Mouse (Mus musculus) embryonic facial prominence, embryonic 15.5 days (tissue): ENCODE measurements around the gene Tcl1. TPM values are rescaled to one million over a fixed set of nuclear protein-coding genes. Genes with fewer than 3 reads are reported as not detected.
"Not testable (repeated sequence)": the region's sequence is repeated elsewhere in the genome, so short reads cannot be mapped to it uniquely, and the experiment has no call there.

Experiments used
- ATAC-seq: fragments of 200-750 bp; cut with Nextera tagmentation; 2 replicates; pipeline ENCODE4 v1.8.0; 2017; ENCODE audit warnings: low read depth, moderate TSS enrichment; ENCODE audit not compliant: insufficient number of reproducible peaks, low FRiP score, low TSS enrichment
- H3K27ac ChIP-seq: fragments of 300-500 bp; sonication (generic); replicated peaks from 2 replicates; pipeline ENCODE4 v1.5.1; 2015; ENCODE audit warnings: mild to moderate bottlenecking, inconsistent platforms
- H3K27me3 ChIP-seq: fragments of 300-500 bp; sonication (generic); 2 replicates; pipeline ENCODE4 v1.6.1; 2015; ENCODE audit warnings: inconsistent platforms
- H3K36me3 ChIP-seq: fragments of 300-500 bp; sonication (generic); 2 replicates; pipeline ENCODE4 v1.6.1; 2015; ENCODE audit warnings: mild to moderate bottlenecking, inconsistent platforms
- H3K4me1 ChIP-seq: fragments of 300-500 bp; sonication (generic); 2 replicates; pipeline ENCODE4 v1.6.1; 2015; ENCODE audit warnings: inconsistent platforms
- H3K4me2 ChIP-seq: fragments of 300-500 bp; sonication (generic); replicated peaks from 2 replicates; pipeline ENCODE4 v1.6.1; 2015; ENCODE audit warnings: mild to moderate bottlenecking, inconsistent platforms
- H3K4me3 ChIP-seq: fragments of 300-500 bp; sonication (generic); replicated peaks from 2 replicates; pipeline ENCODE4 v1.5.1; 2015; ENCODE audit warnings: mild to moderate bottlenecking, inconsistent platforms
- H3K9ac ChIP-seq: fragments of 300-500 bp; sonication (generic); 2 replicates; pipeline ENCODE4 v1.6.1; 2015; ENCODE audit warnings: inconsistent platforms
- H3K9me3 ChIP-seq: fragments of 300-500 bp; sonication (generic); replicated peaks from 2 replicates; pipeline ENCODE4 v1.6.1; 2016; ENCODE audit warnings: inconsistent platforms
- whole genome bisulfite sequencing: fragments of 180-500 bp; shearing (Covaris S2); methylation state at CpG from one replicate; pipeline ENCODE4 v1.1.7; 2015; 5-methylcytosine and 5-hydroxymethylcytosine counted together
- polyA plus RNA-seq: library from polyadenylated mRNA; unstranded; fragments of >200 nt; fragmentation: Nextera tagmentation; extraction: Ambion mirVana; gene quantifications from 2 replicates; pipeline ENCODE4 v1.2.1, GENCODE M21; 2015

Gene Tcl1
- polyA plus RNA-seq, 1 experiment from 2014 or later = not detected

DNA sequence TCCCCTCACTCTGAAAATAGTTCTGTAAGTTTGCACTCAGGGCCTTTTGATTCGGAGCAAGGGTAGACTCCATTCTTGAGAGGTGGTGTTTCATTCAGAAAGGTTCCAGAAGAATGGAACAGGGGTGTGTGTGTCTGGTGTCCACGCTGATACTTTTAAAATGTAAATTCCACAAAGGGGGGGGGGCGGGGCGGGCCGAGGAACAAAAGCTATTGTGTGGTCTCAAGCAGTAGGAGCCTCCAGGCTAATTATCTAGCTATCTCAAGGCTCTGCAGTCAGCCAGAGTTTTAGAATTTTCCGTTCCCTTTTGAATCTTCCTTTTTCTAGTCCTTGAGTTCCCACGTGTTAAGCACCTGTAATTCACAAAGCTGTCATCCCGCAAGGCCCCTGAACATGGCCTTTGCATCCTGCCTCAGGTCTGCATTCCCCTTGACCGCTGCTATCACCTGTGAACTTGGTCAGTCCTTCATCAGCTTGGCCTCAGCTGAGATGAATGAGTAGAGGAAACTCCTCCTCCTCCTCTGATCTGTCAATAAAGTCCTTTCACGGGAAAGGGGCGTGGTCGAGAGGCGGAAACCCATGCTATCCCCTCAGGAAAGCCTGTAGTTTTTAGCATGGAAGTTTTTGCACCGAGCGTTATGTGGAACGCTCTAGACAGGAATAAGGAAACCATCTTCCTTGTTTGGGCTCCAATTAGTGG, 2.2 kb upstream of the Tcl1 start:
- no peaks in the 10 kb centered on the region for H3K9me3 ChIP-seq
- no peak overlapping the region for H3K4me2 ChIP-seq
- no peak overlapping the region for H3K27ac ChIP-seq
- no peaks in the 10 kb centered on the region for H3K4me1 ChIP-seq
- WGBS = 45% methylated on average over 16 of the region's 16 CpGs
- no peaks in the 10 kb centered on the region for H3K27me3 ChIP-seq
- no peak overlapping the region for H3K9ac ChIP-seq
- ATAC-seq = no peak
- H3K4me3 ChIP-seq = no peak overlapping the region
- no peaks in the 10 kb centered on the region for H3K36me3 ChIP-seq

DNA sequence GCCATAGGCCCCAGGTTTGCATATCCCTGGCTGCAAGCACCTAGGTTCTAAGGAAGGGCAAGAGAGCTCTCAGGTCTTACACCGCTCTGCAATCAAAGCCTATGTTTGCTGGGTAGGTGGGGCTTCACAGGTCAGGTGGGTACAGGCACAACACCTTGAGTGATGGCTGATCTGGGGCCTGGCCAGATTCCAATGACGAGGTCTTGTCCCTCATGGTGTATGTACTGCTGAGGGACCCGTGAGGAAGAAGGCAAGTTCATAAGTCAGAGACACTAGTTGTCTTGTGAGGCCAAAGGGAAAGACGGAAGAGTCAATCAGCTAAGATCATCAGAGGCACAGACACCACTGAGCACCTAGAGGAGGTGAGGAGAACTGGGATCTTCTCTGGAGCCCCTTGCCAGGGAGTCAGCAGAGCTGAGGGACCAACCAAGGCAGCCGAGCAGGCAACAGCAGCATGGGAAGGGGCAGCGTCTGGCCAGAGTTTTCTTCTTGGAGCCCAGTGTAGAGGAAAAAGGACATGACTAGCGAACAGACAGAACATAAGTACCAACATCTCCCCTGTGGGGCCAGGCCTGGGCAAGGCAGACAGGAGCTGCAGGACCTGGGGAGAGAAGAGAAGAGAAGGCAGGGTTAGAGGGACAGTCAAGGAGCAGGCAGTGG, 5.4 kb downstream of the Tcl1 start:
- no peak overlapping the region for H3K9ac ChIP-seq
- H3K4me1 ChIP-seq = no peaks in the 10 kb centered on the region
- H3K9me3 ChIP-seq = no peaks in the 10 kb centered on the region
- WGBS = 88% methylated on average over 7 of the region's 7 CpGs
- no peak overlapping the region for H3K4me2 ChIP-seq
- no peak overlapping the region for H3K27ac ChIP-seq
- no peak for ATAC-seq
- H3K4me3 ChIP-seq = no peak overlapping the region
- H3K27me3 ChIP-seq = no peaks in the 10 kb centered on the region
- no peaks in the 10 kb centered on the region for H3K36me3 ChIP-seq

GRCm38 (mm10) chr12:105209231-105209630, 13.4 kb downstream of the Tcl1 start:
- H3K36me3 ChIP-seq = no peaks in the 10 kb centered on the region
- H3K4me1 ChIP-seq = no peaks in the 10 kb centered on the region
- no peak overlapping the region for H3K4me2 ChIP-seq
- H3K4me3 ChIP-seq = no peak overlapping the region
- no peak overlapping the region for H3K9ac ChIP-seq
- H3K27ac ChIP-seq = no peak overlapping the region
- H3K27me3 ChIP-seq = no peaks in the 10 kb centered on the region
- no peaks in the 10 kb centered on the region for H3K9me3 ChIP-seq
- ATAC-seq = no peak
- 89% methylated on average over 7 of the region's 7 CpGs for WGBS

GRCm38 (mm10) chr12:105208441-105208840, 14.2 kb downstream of the Tcl1 start:
- 93% methylated on average over 1 of the region's 1 CpGs for WGBS
- no peak overlapping the region for H3K27ac ChIP-seq
- no peaks in the 10 kb centered on the region for H3K4me1 ChIP-seq
- no peaks in the 10 kb centered on the region for H3K36me3 ChIP-seq
- no peak overlapping the region for H3K9ac ChIP-seq
- no peaks in the 10 kb centered on the region for H3K27me3 ChIP-seq
- no peak for ATAC-seq
- no peak overlapping the region for H3K4me2 ChIP-seq
- no peak overlapping the region for H3K4me3 ChIP-seq
- no peaks in the 10 kb centered on the region for H3K9me3 ChIP-seq

DNA sequence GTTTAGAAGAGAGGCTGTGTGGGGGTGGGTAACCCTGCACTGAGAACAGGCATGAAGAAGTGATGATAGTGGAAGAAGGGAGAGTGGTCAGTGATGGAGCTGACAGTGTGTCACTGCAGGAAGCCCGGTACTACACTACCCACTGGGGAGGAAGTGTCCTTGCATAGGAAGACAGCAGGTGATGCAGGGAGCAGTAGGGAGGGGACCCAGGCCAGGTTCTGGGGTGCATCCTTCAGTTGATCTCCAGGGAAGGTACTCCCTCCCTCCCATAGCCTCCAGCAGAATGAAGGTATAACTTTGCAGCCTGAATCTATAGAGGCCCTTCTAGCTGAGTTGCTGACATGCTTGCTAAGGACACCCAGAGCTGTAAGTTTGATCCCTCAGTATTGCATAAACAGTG, 15.5 kb downstream of the Tcl1 start:
- Histone ChIP-seq H3K27ac (no peak overlapping the region), H3K36me3 (no peaks in the 10 kb centered on the region), H3K9ac (no peak overlapping the region), H3K4me2 (no peak overlapping the region), H3K4me1 (no peaks in the 10 kb centered on the region), H3K27me3 (no peaks in the 10 kb centered on the region), H3K9me3 (no peaks in the 10 kb centered on the region), H3K4me3 (no peak overlapping the region)
- ATAC-seq = no peak
- WGBS = 64% methylated on average over 1 of the region's 1 CpGs

GRCm38 (mm10) chr12:105201657-105202056, 20.9 kb downstream of the Tcl1 start, which contains the start of gene Tcl1b4:
Gene Tcl1b4, plus strand, starts transcription at chr12:105201957.
- not testable (repeated sequence) for H3K4me2 ChIP-seq, H3K9me3 ChIP-seq, H3K27ac ChIP-seq, H3K36me3 ChIP-seq, H3K4me1 ChIP-seq, H3K4me3 ChIP-seq, H3K27me3 ChIP-seq, ATAC-seq, H3K9ac ChIP-seq
- 61% methylated on average over 1 of the region's 1 CpGs for WGBS

DNA sequence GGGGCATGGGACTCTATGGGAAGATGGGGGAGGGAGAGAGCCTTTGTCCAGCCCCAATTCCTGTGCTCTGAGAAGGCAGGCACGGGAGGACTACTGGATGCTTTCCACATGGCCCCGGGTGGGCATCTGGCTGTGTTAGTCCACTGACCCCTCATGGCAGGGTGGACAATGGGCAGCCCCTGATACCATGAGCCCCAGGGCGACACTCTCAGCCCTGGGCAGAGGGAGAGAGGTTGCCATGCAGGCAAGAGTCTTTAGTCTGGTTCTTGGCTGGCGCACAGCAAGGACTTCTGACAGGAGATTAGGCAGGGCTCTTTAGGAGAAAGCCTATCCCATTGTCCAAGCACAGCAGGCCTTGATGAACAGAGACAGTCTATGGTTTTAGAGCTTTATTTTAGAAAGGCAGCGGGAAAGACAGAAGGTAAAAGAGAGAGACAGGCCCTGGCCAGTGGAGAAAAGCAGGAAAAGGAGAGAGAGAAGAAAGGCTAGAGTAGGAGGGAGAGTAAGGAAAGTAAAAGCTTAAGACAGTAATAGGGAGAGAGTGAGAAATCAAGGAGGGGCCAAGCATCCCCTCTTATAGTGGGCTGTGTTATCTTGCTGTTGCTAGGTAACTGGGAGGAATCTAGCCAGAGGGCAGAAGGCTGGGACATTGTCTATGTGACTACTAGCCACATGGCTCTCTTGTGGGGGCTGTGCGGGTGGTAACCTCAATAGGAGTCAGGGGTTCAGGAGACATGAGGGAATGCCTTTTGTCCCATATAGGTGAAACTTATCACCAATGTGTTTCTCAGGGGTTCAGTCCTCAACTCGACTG, 22.7 kb downstream of the Tcl1 start:
- H3K27ac ChIP-seq, H3K4me3 ChIP-seq, H3K4me1 ChIP-seq, H3K9me3 ChIP-seq, H3K4me2 ChIP-seq, H3K27me3 ChIP-seq, H3K36me3 ChIP-seq, H3K9ac ChIP-seq, ATAC-seq: not testable (repeated sequence)
- WGBS = 42% methylated on average over 7 of the region's 7 CpGs

DNA sequence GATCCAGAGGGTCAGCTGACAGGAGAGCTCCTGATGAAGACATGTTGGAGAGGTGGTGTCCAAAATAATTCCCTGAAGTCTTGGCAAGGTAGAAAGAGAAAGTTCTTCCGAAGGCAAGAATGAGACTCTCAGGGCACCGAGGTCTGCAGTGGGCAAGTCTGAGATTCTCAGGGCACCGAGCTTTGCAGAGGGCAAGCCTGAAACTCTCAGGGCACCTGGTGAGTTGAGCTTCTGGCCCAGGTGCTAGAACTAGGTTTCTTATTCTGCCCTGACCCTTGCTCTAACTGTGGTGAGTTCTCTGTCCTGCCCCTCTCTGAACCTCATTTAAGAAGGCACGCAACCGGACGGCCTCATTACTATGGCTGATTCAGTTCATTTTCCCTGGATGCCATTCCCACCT, 31.9 kb downstream of the Tcl1 start, which contains the start of gene Tcl1b3:
Tcl1b3 (plus strand) TSS at position 301 of the 400 bp plus-strand sequence.
- 90% methylated on average over 6 of the region's 6 CpGs for WGBS
- not testable (repeated sequence) for H3K36me3 ChIP-seq, H3K9me3 ChIP-seq, H3K27ac ChIP-seq, ATAC-seq, H3K4me1 ChIP-seq, H3K4me2 ChIP-seq, H3K9ac ChIP-seq, H3K4me3 ChIP-seq, H3K27me3 ChIP-seq

GRCm38 (mm10) chr12:105188980-105189379, 33.6 kb downstream of the Tcl1 start:
- not testable (repeated sequence) for H3K9me3 ChIP-seq, H3K27me3 ChIP-seq, H3K9ac ChIP-seq, H3K27ac ChIP-seq, ATAC-seq, H3K4me1 ChIP-seq, H3K4me3 ChIP-seq, H3K36me3 ChIP-seq, H3K4me2 ChIP-seq
- WGBS = 49% methylated on average over 2 of the region's 2 CpGs

DNA sequence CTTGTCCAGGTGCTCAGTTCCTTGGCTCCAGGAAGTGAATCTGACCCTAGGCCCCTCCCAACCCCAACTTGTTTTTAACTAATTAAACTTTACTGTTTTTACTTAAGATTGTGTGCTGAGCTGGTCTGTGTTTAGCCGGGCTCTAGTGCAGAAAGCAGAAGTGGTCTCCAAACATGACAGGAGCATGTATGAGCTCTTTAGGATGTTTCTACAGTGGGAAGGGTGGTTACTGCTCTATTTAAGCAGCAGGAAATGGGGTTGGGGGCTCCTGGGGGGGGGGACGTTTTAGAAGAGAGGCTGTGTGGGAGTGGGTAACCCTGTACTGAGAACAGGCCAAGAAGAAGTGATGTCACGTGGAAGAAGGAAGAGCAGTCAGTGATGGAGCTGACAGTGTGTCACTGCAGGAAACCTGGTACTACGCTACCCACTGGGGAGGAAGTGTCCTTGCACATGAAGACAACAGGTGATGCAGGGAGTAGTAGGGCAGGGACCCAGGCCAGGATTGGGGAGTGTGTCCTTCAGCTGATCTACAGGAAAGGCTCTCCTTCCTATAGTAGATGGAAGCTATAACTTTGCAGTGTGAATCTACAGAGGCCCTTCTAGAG, 41.5 kb downstream of the Tcl1 start:
- not testable (repeated sequence) for H3K27me3 ChIP-seq, ATAC-seq, H3K4me2 ChIP-seq, H3K36me3 ChIP-seq, H3K9ac ChIP-seq, H3K9me3 ChIP-seq, H3K4me1 ChIP-seq, H3K27ac ChIP-seq, H3K4me3 ChIP-seq
- WGBS = 60% methylated on average over 4 of the region's 4 CpGs

DNA sequence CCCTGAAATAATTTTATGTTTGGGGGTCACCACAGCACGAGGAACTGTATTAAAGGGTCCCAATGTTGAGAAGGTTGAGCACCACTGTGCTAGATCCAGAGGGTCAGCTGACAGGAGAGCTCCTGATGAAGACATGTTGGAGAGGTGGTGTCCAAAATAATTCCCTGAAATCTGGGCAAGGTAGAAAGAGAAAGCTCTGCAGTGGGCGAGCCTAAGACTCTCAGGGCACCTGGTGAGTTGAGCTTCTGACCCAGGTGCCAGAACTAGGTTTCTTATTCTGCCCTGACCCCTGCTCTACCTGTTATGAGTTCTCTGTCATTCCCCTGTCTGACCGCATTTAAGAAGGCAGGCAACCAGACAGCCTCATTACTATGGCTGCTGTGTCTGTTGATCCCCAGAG, 46.5 kb downstream of the Tcl1 start, which contains the start of gene Tcl1b5:
Tcl1b5 (plus strand) TSS at position 301 of the 400 bp plus-strand sequence.
- not testable (repeated sequence) for H3K9me3 ChIP-seq, ATAC-seq

More for the DNA sequence above, 46.5 kb downstream of the Tcl1 start, which contains the start of gene Tcl1b5:
- H3K4me1 ChIP-seq, H3K9ac ChIP-seq, H3K36me3 ChIP-seq, H3K27me3 ChIP-seq, H3K4me2 ChIP-seq, H3K27ac ChIP-seq, H3K4me3 ChIP-seq: not testable (repeated sequence)
- 63% methylated on average over 3 of the region's 3 CpGs for WGBS
